Mouse (Mus musculus): Measurements from ENCODE around the gene Ticam1.

GRCm38 (mm10) chr17:56293291-56293690 is 16.7 kb upstream of the Ticam1 start:
- TF ChIP-seq CTCF (conservative IDR thresholded peaks at IDR 0.05; ENCODE audit: low read length) = no peak
- TF ChIP-seq POU5F1 (IDR thresholded peaks at IDR 0.05; ENCODE audit: borderline replicate concordance, low read length) = no peak
- no peak for TF ChIP-seq NANOG (IDR thresholded peaks at IDR 0.05; ENCODE audit: borderline replicate concordance, low read length)
